13 mouse cellular contexts compared by ENCODE assay signal in genomic region chr4:120186934-120187333, GRCm38 (mm10). TPM values are rescaled to one million over a fixed set of nuclear protein-coding genes. Genes with fewer than 3 reads are reported as not detected.
DNase-seq lines count a peak whose midpoint lies in the region; ATAC-seq lines count a peak whose summit lies in the region.
"Had no signal": no experiment of that assay in that cellular context is flagged by ENCODE, and none has a peak within 500 bp of the region (broad histone marks: within the 10 kb centered on the region; RNA-seq: fewer than 3 reads in every experiment).

No protein-coding gene starts in this region.

- H3K27ac ChIP-seq in limb, embryonic 11.5 days (replicated peaks; ENCODE audit: low read depth, low read length) = no peak overlapping the region
- no peak overlapping the region for H3K27ac ChIP-seq in limb, embryonic 10.5 days
- H3K27ac ChIP-seq: forebrain, embryonic 13.5 days; neural tube, embryonic 12.5 days had no signal

- H3K4me1 ChIP-seq in limb, embryonic 11.5 days (ENCODE audit: control insufficient read depth, insufficient read depth, low read length) = peaks cover 7% of the 10 kb centered on the region; the same call in 1 of the 2 replicates
- peaks cover 34% of the 10 kb centered on the region for H3K4me1 ChIP-seq in limb, embryonic 10.5 days

- no peak overlapping the region for H3K9ac ChIP-seq in limb, embryonic 11.5 days (ENCODE audit: low read length)
- H3K9ac ChIP-seq: forebrain, embryonic 13.5 days; neural tube, embryonic 12.5 days had no signal

- no peaks in the 10 kb centered on the region for H3K9me3 ChIP-seq in limb, embryonic 11.5 days (ENCODE audit: control insufficient read depth, low read length)
- H3K9me3 ChIP-seq in limb, embryonic 10.5 days (replicated peaks) = no peaks in the 10 kb centered on the region
- H3K9me3 ChIP-seq: forebrain, embryonic 13.5 days; neural tube, embryonic 12.5 days had no signal

- DNase-seq in embryo, embryonic 10 days (ENCODE audit: low spot score) = peak; percentile 65
- no peak for DNase-seq in embryo, embryonic 9.5 days (ENCODE audit: extremely low spot score)
- DNase-seq in limb, embryonic 11.5 days (ENCODE audit: low spot score) = peak; percentile 45
- DNase-seq in limb, embryonic 10.5 days (ENCODE audit: low spot score) = no peak
- DNase-seq in NIH3T3 (ENCODE audit: low read depth) = peak; percentile 52
- DNase-seq in lung, postnatal 36 days = peak; percentile 30
- no peak for DNase-seq in thymus, postnatal 10 days (ENCODE audit: low spot score in 2 of 2)
- DNase-seq: adrenal gland, postnatal 14 days; cerebellum, adult 2 months had no signal

- no peaks in the 10 kb centered on the region for H3K36me3 ChIP-seq in limb, embryonic 11.5 days (ENCODE audit: control insufficient read depth, insufficient read depth, low read length)
- H3K36me3 ChIP-seq in limb, embryonic 10.5 days = no peaks in the 10 kb centered on the region
- H3K36me3 ChIP-seq: neural tube, embryonic 12.5 days had no signal

- no peak for ATAC-seq in limb, embryonic 11.5 days (ENCODE audit: insufficient number of reproducible peaks, low FRiP score, low TSS enrichment, low read depth)
- ATAC-seq in activated CD4-positive, CD25-positive, alpha-beta regulatory T cell, adult 4 months = no peak
- ATAC-seq: forebrain, embryonic 13.5 days had no signal

- no peak overlapping the region for H3K4me2 ChIP-seq in limb, embryonic 11.5 days (ENCODE audit: low read depth, severe bottlenecking)
- H3K4me2 ChIP-seq: forebrain, embryonic 13.5 days; neural tube, embryonic 12.5 days had no signal

- no peaks in the 10 kb centered on the region for H3K27me3 ChIP-seq in limb, embryonic 11.5 days (ENCODE audit: control insufficient read depth, insufficient read depth, low read length)
- no peaks in the 10 kb centered on the region for H3K27me3 ChIP-seq in limb, embryonic 10.5 days (ENCODE audit: low read depth, poor library complexity, severe bottlenecking)
- H3K27me3 ChIP-seq: forebrain, embryonic 13.5 days; neural tube, embryonic 12.5 days had no signal

- WGBS in limb, embryonic 11.5 days = 5% methylated on average over 4 of the region's 4 CpGs
- 3% methylated on average over 4 of the region's 4 CpGs for WGBS in limb, embryonic 10.5 days

- no peak overlapping the region for H3K4me3 ChIP-seq in limb, embryonic 11.5 days (ENCODE audit: low read depth, low read length)
- H3K4me3 ChIP-seq in limb, embryonic 10.5 days = no peak overlapping the region
- H3K4me3 ChIP-seq: forebrain, embryonic 13.5 days; neural tube, embryonic 12.5 days had no signal

RNA-seq across cellular contexts. Expression of gene Edn2, which starts 25.9 kb away (rescaled TPM):
- 0.13 TPM in 1 of 2 replicates, not detected in the other for polyA plus RNA-seq in limb, embryonic 11.5 days (2014; fragmentation: Nextera tagmentation; extraction: Ambion mirVana)
- not detected in 2 replicates for polyA plus RNA-seq in limb, embryonic 10.5 days (2016; fragmentation: Nextera tagmentation; extraction: Ambion mirVana)
- not detected for polyA plus RNA-seq in activated CD4-positive, CD25-positive, alpha-beta regulatory T cell, adult 4 months (2017; shearing (Covaris generic))
- polyA plus RNA-seq: C2C12; neural tube, embryonic 12.5 days had no signal

Comparison
In these comparisons a context has a peak if more than half of its experiments do, and no peak if none do; other contexts are left out.
1. DNase-seq: peak in embryo, embryonic 10 days (single experiment), limb, embryonic 11.5 days (single experiment), NIH3T3 (single experiment) and lung, postnatal 36 days (single experiment); none in embryo, embryonic 9.5 days (single experiment), limb, embryonic 10.5 days (single experiment) and thymus, postnatal 10 days (0 of 2).